Mouse (Mus musculus) liver, adult 2 months (tissue): Measurements from ENCODE around the gene Stac. TPM values are rescaled to one million over a fixed set of nuclear protein-coding genes. Genes with fewer than 3 reads are reported as not detected.

Experiments
- DNase-seq: peaks from one replicate; pipeline ENCODE4 v3.0.0-alpha.2; 2011; ENCODE audit warnings: low read depth, low spot score; ENCODE audit errors: extremely low read depth
- H3K27ac ChIP-seq: fragments of 200-500 bp; replicated peaks from 2 replicates; pipeline ENCODE4 v1.5.1; 2012; ENCODE audit warnings: low read depth, mild to moderate bottlenecking, control low read depth, inconsistent platforms, low read length; ENCODE audit not compliant: insufficient read depth
- H3K27me3 ChIP-seq: fragments of 200-500 bp; 2 replicates; pipeline ENCODE4 v1.6.1; 2012; ENCODE audit warnings: mild to moderate bottlenecking, moderate library complexity, low read length, inconsistent platforms; ENCODE audit not compliant: control insufficient read depth, insufficient read depth
- H3K36me3 ChIP-seq: fragments of 200-500 bp; 2 replicates; pipeline ENCODE4 v1.6.1; 2012; ENCODE audit warnings: low read length, inconsistent platforms; ENCODE audit not compliant: control insufficient read depth, insufficient read depth
- H3K4me1 ChIP-seq: fragments of 200-500 bp; 2 replicates; pipeline ENCODE4 v1.6.1; 2011; ENCODE audit warnings: low read length; ENCODE audit not compliant: control insufficient read depth, insufficient read depth
- H3K4me3 ChIP-seq: fragments of 200-500 bp; 2 replicates; pipeline ENCODE4 v1.5.1; 2011; ENCODE audit warnings: low read depth, mild to moderate bottlenecking, control low read depth, low read length, moderate library complexity; ENCODE audit not compliant: insufficient read depth
- H3K79me2 ChIP-seq: fragments of 200-500 bp; 2 replicates; pipeline ENCODE4 v1.6.1; 2012; ENCODE audit warnings: inconsistent platforms, mild to moderate bottlenecking, low read length, moderate library complexity; ENCODE audit not compliant: control insufficient read depth, insufficient read depth
- H3K9ac ChIP-seq: fragments of 200-500 bp; 2 replicates; pipeline ENCODE4 v1.6.1; 2012; ENCODE audit warnings: low read depth, mild to moderate bottlenecking, control low read depth, inconsistent platforms, low read length
- CTCF ChIP-seq: fragments of 200-500 bp; IDR thresholded peaks from 2 replicates; pipeline ENCODE4 v1.5.1; 2011; ENCODE audit warnings: low read depth, low read length, control low read depth
- POLR2A ChIP-seq: fragments of 200-500 bp; IDR thresholded peaks from 2 replicates; pipeline ENCODE4 v1.6.1; 2011; ENCODE audit warnings: low read length, control low read depth; ENCODE audit not compliant: insufficient read depth; ENCODE audit errors: extremely low read depth
- WGBS: fragments of 180-500 bp; shearing (Covaris S2); methylation state at CpG from one replicate; pipeline ENCODE4 v1.1.7; 2018; 5-methylcytosine and 5-hydroxymethylcytosine counted together
- polyA plus RNA-seq: library from polyadenylated mRNA; depleted of rRNA; stranded (reverse); fragments of >200 nt; gene quantifications from 2 replicates; pipeline ENCODE4 v1.2.3, GENCODE M21; 2012
- total RNA-seq: library from RNA; depleted of rRNA; stranded (reverse); fragments of >200 nt; gene quantifications from 2 replicates; pipeline ENCODE4 v1.2.3, GENCODE M21; 2014

Stac gene
- total and polyA plus RNA-seq, 2 experiments: 0.04 TPM; not detected in 1

DNA sequence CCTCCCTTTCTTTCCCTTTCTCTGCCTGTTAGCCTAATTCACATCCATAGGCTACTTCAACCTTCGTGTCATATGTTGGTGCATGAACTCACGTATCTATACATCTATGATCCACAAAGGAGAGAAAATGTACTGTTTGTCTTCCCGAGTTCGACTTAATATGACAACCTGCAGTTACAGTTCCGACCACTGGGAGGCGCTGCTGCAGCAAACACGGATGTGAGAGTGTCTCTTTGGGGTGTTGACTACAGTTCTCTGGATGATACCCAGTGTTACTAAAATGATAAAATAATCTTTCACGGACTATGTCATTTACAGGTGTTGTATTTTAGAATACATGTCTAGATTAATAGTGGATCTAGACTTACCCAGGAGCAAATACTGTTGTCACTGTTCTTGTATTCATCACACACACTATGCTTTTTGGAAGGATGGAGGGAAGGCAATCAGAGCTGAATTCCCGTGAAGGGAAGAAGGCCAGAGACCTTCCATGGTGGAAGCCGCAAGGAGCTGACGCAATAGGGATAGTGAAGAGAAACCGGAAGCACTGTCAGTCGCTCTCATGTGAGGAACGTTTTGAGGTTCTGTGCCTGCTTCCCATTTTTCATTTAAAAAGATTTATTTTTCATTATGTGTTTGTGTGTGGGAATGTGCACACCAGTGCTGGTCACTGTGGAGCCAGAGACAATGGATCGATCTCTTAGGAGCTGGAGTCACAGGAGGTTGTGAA, 138.5 kb downstream of the Stac start:
- peak; percentile 7 for DNase-seq
- H3K27me3 ChIP-seq: no peaks in the 10 kb centered on the region
- no peak overlapping the region for H3K9ac ChIP-seq
- TF ChIP-seq POLR2A: no peak
- peak; percentile 79 for TF ChIP-seq CTCF
- no peaks in the 10 kb centered on the region for H3K36me3 ChIP-seq
- no peak overlapping the region for H3K4me3 ChIP-seq
- no peaks in the 10 kb centered on the region for H3K79me2 ChIP-seq
- no peaks in the 10 kb centered on the region for H3K4me1 ChIP-seq
- WGBS: 59% methylated on average over 15 of the region's 15 CpGs
- no peak overlapping the region for H3K27ac ChIP-seq

DNA sequence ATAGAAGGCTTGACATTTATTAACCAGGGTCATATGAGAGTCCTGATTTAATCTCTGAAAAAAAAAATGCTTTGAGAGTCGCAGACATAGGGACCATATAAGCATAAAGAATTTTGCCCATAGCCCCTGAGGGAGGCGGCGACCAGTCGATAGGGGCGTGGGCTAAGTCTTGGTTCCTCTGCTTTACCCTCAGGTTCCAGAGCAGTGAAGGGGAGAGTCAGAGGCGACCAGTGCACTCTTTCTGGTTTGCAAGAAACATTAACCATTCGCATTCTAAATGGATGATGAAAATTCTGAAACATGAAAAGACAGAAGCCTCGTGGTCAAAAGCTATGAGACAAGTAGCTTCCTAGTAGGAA, 139.2 kb downstream of the Stac start:
- H3K9ac ChIP-seq: no peak overlapping the region
- no peak overlapping the region for H3K4me3 ChIP-seq
- no peak overlapping the region for H3K27ac ChIP-seq
- no peaks in the 10 kb centered on the region for H3K27me3 ChIP-seq
- DNase-seq: no peak
- H3K79me2 ChIP-seq: no peaks in the 10 kb centered on the region
- TF ChIP-seq POLR2A (no peak), CTCF (no peak)
- no peaks in the 10 kb centered on the region for H3K4me1 ChIP-seq
- no peaks in the 10 kb centered on the region for H3K36me3 ChIP-seq
- 75% methylated on average over 8 of the region's 8 CpGs for WGBS

DNA sequence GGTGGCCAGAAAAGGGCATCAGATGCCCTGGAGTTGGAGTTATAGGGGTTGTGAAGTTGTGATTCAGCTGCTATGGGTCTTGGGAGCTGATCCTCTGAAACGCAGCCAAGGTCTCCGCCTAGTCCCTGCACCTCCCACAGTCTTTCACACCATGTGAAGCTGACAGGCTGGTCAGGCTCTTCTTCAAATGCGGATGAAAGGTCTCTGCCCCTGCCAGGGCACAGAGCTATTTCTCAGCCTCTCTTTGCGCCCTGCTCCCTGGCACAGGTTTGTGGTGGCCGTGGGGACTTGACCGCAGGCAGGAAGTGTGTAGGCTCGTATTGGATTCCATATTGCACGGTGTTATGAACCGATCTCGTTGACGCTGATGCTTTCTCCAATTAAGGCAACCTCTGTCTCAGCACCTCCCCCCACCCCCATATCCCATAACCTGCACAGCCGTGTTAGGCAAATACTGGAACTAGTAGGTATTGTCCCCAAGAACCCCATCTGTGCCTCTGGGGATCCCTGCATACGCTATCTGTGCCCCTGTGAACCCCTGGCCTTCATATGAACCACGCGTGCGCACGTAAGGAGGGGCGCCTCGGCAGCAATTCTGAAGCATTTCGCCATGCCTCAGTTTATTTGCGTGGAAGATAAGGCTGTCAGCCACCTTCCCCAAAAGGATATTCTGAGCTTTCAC, 139.7 kb downstream of the Stac start:
- no peak overlapping the region for H3K4me3 ChIP-seq
- H3K9ac ChIP-seq: no peak overlapping the region
- no peaks in the 10 kb centered on the region for H3K27me3 ChIP-seq
- no peak overlapping the region for H3K27ac ChIP-seq
- 75% methylated on average over 21 of the region's 21 CpGs for WGBS
- no peaks in the 10 kb centered on the region for H3K4me1 ChIP-seq
- no peaks in the 10 kb centered on the region for H3K36me3 ChIP-seq
- TF ChIP-seq CTCF (no peak), POLR2A (no peak)
- DNase-seq: no peak
- no peaks in the 10 kb centered on the region for H3K79me2 ChIP-seq

DNA sequence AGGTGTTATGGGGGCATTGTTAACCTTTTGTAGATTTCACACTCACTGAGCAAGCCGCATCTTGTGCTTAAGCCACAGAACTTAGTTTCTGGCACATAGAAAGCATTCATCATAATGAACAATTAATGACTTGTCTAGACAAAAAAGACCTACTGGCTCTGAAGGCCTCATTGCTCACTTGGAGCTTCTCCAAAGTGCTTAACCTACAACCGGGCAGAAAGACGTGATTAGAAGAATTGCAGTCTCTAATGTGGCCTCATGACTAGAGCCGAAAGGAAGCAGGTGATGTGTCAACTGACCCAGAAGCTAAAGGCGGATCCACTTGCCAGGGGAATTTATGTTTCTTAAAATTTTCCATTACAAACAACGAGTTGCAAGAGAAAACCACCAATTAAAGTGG, 147.5 kb downstream of the Stac start:
- DNase-seq: no peak
- TF ChIP-seq POLR2A: no peak
- no peak for TF ChIP-seq CTCF
- no peak overlapping the region for H3K27ac ChIP-seq
- WGBS: 84% methylated on average over 6 of the region's 6 CpGs
- H3K4me1 ChIP-seq: no peaks in the 10 kb centered on the region
- no peaks in the 10 kb centered on the region for H3K79me2 ChIP-seq
- H3K9ac ChIP-seq: no peak overlapping the region
- H3K27me3 ChIP-seq: no peaks in the 10 kb centered on the region
- H3K4me3 ChIP-seq: no peak overlapping the region
- H3K36me3 ChIP-seq: no peaks in the 10 kb centered on the region

DNA sequence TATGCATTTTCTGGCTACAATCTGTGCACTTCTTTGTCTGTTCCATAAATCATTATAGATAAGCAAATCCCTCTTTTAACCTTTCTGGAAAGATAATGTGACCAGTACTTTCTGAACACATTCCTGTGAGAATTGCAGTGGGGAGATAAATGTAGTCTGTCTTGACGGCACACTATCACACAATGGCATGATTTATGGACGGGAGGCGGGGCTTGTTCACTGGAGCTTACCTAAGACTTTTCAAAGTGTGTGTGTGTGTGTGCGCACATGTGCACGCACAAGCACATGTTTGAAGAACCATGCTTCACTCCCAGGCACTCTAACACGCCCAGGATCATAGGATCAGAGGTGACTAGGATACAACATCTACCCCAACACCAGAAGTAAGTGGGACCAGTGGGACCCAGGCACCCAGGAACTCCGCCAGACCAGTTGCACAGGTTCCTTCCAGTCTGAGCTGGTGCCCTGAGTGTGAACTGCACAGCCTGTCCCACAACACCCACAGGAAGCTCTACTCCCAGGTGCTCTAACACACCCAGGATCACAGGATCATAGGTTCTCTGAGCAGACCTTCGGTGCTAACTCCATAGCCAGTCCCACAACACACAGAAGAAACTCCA, 154.6 kb downstream of the Stac start:
- TF ChIP-seq POLR2A (no peak), CTCF (no peak)
- no peaks in the 10 kb centered on the region for H3K27me3 ChIP-seq
- DNase-seq: no peak
- H3K9ac ChIP-seq: no peak overlapping the region
- H3K36me3 ChIP-seq: no peaks in the 10 kb centered on the region
- no peaks in the 10 kb centered on the region for H3K4me1 ChIP-seq
- no peak overlapping the region for H3K4me3 ChIP-seq
- no peaks in the 10 kb centered on the region for H3K79me2 ChIP-seq
- WGBS: 76% methylated on average over 8 of the region's 8 CpGs
- no peak overlapping the region for H3K27ac ChIP-seq
